Mouse (Mus musculus) gastrocnemius, postnatal 10 days (tissue): ENCODE data around the gene Slc24a3. TPM values are rescaled to one million over a fixed set of nuclear protein-coding genes. Genes with fewer than 3 reads are reported as not detected.

Experiments used
- DNase-seq: peaks from one replicate; pipeline ENCODE4 v3.0.0; 2021; ENCODE audit warnings: mixed read lengths
- total RNA-seq, 2 experiments: library from RNA; stranded (reverse); gene quantifications; 2 replicates each; pipeline ENCODE4 v1.2.3; 2021

The Slc24a3 gene
- total RNA-seq, 2 experiments from 2014 or later = 5.8 to 6.1 TPM

DNA sequence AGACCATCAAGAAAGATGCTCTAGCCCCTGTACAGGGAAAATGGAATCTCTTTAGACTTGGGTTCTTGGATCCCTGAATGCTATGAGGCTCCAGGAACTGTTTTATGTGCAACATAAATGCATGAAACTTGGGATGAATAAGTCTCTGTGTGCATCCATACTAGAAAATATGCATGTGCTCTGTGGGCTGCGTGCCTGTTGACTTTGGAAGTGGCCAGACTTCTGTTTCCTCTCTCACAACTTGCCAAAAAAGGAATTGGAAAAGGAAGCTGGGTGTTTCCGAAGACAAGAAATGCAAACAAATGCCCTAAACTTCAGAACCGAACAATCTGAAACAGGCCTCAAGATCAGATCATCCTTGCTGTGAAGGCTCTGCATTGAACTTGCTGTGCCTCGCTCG lies 466.3 kb downstream of the Slc24a3 start:
- no peak for DNase-seq

- DNase-seq = no peak
Measured at GRCm38 (mm10) chr2:145640255-145640984, 472.9 kb downstream of the Slc24a3 start.

DNA sequence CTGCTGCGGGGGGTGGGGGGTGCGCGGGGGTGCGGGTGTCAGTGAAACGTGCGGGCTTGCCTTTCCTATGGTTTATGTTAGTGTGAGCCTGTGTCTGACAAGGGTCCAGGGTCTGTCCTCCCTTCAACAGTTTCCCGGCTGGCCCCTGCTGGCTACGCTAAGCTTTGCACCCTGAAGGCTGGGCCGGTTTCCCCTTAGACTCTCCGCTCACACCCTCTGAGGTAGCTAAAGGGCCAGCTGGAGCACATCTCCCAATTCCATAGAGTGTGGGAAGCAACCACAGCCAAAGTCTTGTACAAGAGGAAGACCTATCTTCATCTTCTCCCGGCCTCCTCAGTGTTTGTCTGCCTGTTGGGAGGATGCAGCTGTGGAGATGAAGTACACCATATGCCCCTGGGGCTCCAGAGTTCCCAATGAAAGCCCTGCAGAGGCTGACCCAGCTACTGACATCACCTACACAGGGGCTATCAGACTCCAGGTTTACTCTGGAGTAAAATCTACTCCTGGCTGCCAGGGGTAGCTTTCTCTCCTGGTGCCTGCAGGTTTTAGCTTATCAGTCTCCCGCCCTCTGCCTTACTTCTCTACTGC lies 487.9 kb downstream of the Slc24a3 start:
- DNase-seq = no peak

GRCm38 (mm10) chr2:145656121-145656520 lies 488.6 kb downstream of the Slc24a3 start:
- no peak for DNase-seq

DNA sequence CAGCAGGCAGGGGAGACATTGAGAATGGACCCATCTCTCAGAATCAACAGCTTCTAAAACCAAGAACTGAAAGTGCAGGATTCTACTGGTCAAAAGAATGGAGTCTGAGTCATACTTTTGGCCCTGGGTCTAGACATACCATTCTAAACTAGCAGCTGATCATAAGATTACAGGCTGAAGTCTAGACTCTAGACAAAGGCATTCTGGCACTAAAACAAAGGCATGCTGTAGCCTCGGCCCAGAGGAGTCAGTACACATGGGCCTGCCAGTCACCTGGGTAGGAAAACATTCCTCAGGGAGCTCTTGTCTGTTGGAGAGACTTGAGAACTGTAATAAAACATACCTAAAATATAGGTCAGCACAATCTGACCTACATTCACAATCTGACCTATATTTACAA lies 489.2 kb downstream of the Slc24a3 start:
- DNase-seq = no peak

DNA sequence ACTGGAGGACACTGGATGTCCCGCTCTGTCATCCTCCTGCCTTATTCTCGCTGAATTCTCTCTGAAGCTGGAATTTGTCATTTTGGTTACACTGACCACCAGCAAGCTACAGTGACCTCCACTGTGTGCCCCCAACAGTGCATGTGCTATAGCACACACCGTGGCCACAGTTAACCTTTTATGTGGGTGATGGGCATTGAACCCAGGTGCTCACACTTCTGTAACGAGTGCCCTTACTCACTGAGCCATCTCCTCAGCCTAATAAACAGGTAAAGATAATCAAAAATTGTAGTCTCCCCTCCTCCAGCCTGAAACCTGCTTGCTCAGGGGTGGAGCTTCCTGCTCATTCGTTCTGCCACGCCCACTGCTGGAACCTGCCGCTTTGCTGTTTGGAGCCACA lies 493.7 kb downstream of the Slc24a3 start:
- DNase-seq = no peak

GRCm38 (mm10) chr2:145663899-145664298 lies 496.3 kb downstream of the Slc24a3 start:
- no peak for DNase-seq

- no peak for DNase-seq
Measured at GRCm38 (mm10) chr2:145664311-145664710, 496.8 kb downstream of the Slc24a3 start.

DNA sequence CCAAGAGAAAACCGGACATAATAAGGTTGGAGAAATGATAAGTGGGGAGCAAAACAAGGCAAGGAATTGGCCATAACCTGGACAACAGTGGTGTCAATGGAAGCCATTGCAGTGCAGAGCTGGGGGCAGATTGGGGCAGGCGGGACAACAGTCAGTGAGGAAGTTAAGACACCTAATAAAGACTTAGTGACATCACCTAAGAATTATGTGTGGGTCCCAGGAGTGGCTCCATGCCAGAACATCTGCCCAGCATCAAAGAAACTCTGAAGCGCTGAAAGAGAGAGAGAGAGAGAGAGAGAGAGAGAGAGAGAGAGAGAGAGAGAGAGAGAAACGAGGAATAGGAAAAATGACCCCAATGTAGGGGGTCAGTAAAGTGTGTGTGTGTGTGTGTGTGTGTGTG lies 500.6 kb downstream of the Slc24a3 start:
- DNase-seq = no peak

GRCm38 (mm10) chr2:145670131-145670530 lies 502.6 kb downstream of the Slc24a3 start:
- DNase-seq = no peak

- no peak for DNase-seq
Measured at GRCm38 (mm10) chr2:145674496-145675141, 507.1 kb downstream of the Slc24a3 start.

DNA sequence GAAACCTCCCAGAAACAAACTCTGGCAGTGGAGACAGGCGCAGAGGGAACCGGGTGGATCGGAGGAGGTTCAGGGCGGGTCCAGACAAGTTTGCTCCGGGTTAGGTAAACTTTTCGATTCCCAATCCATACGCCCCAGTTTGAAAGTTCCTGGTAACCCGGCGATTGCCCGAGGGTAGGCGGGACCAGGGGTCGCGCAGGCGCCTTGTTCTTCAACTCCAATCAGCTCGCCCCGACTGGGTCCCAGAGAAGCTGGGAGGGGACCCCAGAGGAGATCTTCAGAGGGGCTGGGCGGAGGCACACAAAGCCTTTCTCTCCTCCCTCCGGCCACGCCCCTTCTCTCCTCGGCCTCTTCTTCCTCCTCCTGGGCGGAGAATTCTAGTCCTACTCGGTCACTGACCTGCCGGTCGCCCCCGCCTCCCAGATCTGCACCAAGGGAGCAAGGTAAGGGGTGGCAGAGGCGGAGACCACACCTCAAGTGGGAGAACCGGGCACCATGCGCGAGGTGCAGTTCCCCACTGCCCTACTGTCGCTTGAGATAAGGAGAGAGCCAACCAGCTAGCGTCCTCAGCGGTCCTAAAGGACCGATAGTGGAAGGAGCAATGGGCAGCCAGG lies 507.7 kb downstream of the Slc24a3 start, which contains the start of gene Rin2:
Rin2 (plus strand) TSS at position 74 of the 614 bp plus-strand sequence.
- DNase-seq = peak; percentile 53

- DNase-seq = peak; percentile 30
Measured at GRCm38 (mm10) chr2:145675756-145676543, 508.4 kb downstream of the Slc24a3 start.

DNA sequence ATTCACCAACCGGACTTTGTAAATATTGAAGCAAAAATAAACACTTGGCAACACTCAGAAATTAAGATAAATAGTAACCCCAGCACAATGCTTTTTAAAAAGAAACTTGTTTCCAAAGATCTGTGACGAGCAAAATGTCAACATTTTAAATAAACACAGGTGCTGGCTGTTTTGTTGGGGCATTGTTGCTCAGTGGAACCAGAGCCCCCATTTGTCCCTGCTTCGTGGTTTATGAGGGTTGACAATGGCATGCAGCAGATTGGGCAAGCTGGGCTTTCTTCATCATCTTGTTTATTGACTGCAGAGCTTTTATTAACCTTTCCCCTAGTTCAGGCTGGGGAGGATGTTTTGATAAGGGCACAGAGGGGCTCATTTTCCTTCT lies 509.0 kb downstream of the Slc24a3 start:
- no peak for DNase-seq

GRCm38 (mm10) chr2:145676936-145677335 lies 509.4 kb downstream of the Slc24a3 start:
- no peak for DNase-seq

DNA sequence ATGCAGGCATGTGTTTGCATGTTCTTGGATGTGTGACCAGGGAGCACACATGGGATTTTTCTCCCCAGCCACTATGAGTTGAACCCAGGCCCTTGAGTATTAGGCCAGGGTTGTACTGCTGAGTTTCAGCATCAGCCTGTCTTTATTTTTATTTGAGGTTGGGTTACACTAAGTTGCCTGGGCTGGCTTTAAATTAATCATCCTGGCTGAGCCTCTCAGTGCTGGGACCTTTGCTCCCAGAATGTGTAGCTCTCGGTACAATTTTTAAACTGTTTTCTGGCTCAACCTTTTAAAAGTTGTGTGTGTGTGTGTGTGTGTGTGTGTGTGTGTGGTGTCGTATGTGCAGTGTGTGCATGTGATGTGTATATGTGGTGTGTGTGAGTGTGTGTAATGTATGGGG lies 512.6 kb downstream of the Slc24a3 start:
- no peak for DNase-seq

GRCm38 (mm10) chr2:145680762-145681161 lies 513.2 kb downstream of the Slc24a3 start:
- DNase-seq = no peak

DNA sequence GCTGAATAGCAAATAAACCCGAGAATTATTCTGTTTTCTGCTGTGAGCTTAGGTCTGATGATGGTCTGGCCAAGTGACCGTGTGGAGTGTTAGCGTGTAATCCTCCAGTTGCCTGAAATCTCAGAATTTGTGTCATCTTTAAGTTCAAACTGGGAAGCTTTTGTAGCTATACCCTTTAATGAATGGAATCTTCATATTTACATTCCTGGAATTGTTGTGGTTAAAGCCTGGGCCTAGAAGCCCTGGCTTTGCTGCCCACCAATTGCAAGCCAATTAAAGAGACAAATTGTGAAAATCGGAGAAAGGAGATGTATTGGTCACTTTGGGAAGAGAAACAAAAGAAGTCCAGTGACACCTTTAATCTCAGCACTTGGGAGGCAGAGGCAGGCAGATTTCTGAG lies 514.1 kb downstream of the Slc24a3 start:
- no peak for DNase-seq

GRCm38 (mm10) chr2:145682924-145683323 lies 515.4 kb downstream of the Slc24a3 start:
- no peak for DNase-seq

GRCm38 (mm10) chr2:145683536-145683935 lies 516.0 kb downstream of the Slc24a3 start:
- DNase-seq = peak; percentile 35

DNA sequence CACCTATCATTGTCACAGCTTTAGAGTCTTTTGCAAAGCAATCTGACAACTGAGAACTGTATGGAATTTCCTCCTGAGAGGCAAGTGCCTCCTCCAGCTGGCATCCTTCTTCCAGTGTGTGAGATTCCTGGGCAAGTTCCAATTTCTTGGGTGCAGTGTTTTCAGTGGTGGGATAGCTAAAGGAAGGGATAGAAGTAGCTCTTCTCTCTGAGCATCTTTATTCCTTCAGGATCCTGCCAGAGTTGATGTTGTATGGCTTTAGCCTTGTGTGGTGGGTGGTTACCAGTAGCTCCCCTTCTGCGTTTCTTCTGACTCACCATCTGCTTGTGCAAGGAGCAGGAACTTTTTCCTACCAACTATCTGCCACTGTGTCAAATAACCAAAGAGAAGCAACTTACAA lies 516.6 kb downstream of the Slc24a3 start:
- no peak for DNase-seq

DNA sequence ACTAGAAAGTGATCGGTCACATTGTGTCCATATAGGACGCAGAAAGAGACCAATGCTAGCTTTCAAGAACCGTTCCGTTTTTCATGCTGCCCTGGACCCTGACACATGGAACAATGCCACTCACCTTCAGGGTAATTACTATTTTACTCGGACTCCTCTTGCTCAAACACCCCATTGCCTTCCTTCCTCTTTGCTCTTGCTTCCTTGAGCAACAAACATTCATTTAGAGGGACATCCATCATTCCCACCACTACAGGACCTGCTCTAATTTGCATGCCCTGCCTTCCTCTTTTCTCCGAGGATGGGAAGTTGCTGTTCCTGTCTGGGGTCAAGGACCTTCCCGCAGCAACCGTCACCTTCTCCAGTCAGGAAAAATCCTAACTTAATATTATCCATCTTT lies 517.3 kb downstream of the Slc24a3 start:
- DNase-seq = no peak
